Mouse (Mus musculus) cortical plate, adult 2 months (tissue): ENCODE measurements around the gene Cables2. TPM values are rescaled to one million over a fixed set of nuclear protein-coding genes. Genes with fewer than 3 reads are reported as not detected.
"Not testable (repeated sequence)": the region's sequence is repeated elsewhere in the genome, so short reads cannot be mapped to it uniquely, and the experiment has no call there.

Experiments used
- H3K27ac ChIP-seq: fragments of 200-500 bp; 2 replicates; pipeline ENCODE4 v1.5.1; 2012; ENCODE audit warnings: low read length, control low read depth, inconsistent platforms; ENCODE audit not compliant: insufficient read depth
- H3K4me1 ChIP-seq: fragments of 200-500 bp; 2 replicates; pipeline ENCODE4 v1.6.1; 2011; ENCODE audit warnings: low read length; ENCODE audit not compliant: control insufficient read depth, insufficient read depth
- H3K4me3 ChIP-seq: fragments of 200-500 bp; 2 replicates; pipeline ENCODE4 v1.5.1; 2011; ENCODE audit warnings: mild to moderate bottlenecking, low read length, control low read depth; ENCODE audit not compliant: insufficient read depth
- CTCF ChIP-seq: fragments of 200-500 bp; IDR thresholded peaks from 2 replicates; pipeline ENCODE4 v1.5.1; 2011; ENCODE audit warnings: mild to moderate bottlenecking, control low read depth, low read length; ENCODE audit not compliant: insufficient read depth; ENCODE audit errors: extremely low read depth
- POLR2A ChIP-seq: fragments of 200-500 bp; IDR thresholded peaks from 2 replicates; pipeline ENCODE4 v1.6.1; 2011; ENCODE audit warnings: mild to moderate bottlenecking, low read length, control low read depth; ENCODE audit not compliant: insufficient read depth; ENCODE audit errors: extremely low read depth
- polyA plus RNA-seq: library from polyadenylated mRNA; depleted of rRNA; stranded (reverse); fragments of >200 nt; gene quantifications from 2 replicates; pipeline ENCODE4 v1.2.3, GENCODE M21; 2012

Gene Cables2
- polyA plus RNA-seq, 1 experiment: 35.7 TPM

DNA sequence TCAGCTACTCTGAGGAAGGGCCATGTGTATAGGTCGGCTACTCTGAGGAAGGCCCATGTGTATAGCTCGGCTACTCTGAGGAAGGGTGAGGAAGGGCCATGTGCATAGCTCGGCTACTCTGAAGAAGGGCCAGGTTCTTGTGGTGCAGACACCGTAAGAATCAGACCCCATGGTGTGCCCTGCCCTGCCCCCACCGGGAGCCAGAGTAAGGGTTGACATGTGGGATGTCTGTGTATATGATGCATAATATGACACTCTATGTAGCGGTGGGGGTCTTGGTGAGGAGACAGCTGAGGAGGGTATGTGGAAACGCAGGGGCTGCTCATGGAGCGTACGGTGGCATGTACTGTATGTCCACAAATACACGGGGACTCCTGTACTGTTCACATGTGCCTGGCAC lies 4.0 kb downstream of the Cables2 start:
- no peak overlapping the region for H3K4me3 ChIP-seq
- H3K4me1 ChIP-seq: peaks cover 8% of the 10 kb centered on the region; the same call in 1 of the 2 replicates
- TF ChIP-seq POLR2A (no peak), CTCF (no peak)
- no peak overlapping the region for H3K27ac ChIP-seq

DNA sequence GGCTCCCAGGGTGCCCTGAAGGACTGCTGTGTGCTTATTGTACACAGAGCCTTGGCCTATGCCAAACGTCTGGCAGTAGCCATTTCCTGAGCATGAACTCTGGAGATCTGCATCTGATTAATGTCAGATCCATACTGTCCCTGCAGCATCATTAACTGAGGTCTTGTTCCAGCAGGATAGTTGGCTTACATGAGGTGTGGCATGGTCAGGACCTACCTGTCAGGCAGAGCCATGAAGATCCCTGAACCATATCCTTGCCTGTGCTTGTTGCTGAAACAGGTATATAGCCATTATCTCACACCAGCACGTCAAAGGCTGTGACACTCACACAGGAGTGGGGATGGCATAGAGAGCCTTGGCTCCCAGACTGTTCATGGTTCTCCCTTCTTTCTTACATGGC lies 5.3 kb downstream of the Cables2 start:
- Histone ChIP-seq H3K4me1 (peaks cover 8% of the 10 kb centered on the region; the same call in 1 of the 2 replicates), H3K4me3 (no peak overlapping the region), H3K27ac (no peak overlapping the region)
- TF ChIP-seq POLR2A: no peak
- TF ChIP-seq CTCF: no peak

DNA sequence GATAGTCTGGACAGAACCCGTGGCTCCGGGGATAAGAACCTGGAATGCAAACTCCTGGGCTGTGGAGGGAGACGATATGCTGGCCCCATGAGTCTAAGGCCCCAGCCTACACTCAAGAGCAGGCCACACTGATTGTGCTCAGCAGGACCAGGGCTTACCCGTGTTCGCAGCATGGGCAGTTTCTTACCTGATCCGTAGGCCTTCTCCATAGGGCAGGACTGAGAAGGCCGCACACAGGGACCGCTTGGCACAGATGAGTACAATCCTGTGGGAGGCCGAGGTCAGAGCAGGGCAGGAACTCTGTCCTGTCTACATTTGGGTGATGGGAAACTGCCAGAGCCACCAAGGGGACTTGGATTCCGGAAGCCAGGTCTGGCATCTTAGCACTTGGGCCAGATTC lies 10.4 kb downstream of the Cables2 start:
- peak overlapping the region; percentile 62 for H3K27ac ChIP-seq
- no peak overlapping the region for H3K4me3 ChIP-seq
- TF ChIP-seq POLR2A (no peak), CTCF (no peak)
- H3K4me1 ChIP-seq: peaks cover 2% of the 10 kb centered on the region; the same call in 1 of the 2 replicates

DNA sequence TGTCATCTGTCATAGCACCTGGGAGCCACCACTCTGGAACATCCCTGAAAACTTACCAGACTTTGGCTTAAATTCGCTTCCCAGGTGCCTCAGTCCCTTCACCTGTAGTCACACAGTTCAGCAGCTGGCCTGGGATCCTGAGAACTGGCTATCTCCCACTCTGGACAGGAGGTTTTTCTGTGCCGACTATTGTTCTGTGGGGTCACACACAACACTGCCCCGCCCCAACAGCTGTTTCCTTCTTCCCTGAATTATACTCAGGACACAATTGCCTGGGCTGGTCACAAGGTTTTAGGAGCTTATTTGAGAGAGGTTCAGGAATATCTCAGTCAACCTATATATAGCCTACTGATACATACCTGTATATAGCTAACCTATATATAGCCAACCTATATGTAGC lies 10.9 kb downstream of the Cables2 start:
- peak overlapping the region; percentile 62 for H3K27ac ChIP-seq
- H3K4me1 ChIP-seq: peaks cover 2% of the 10 kb centered on the region; the same call in 1 of the 2 replicates
- H3K4me3 ChIP-seq: no peak overlapping the region
- no peak for TF ChIP-seq CTCF

DNA sequence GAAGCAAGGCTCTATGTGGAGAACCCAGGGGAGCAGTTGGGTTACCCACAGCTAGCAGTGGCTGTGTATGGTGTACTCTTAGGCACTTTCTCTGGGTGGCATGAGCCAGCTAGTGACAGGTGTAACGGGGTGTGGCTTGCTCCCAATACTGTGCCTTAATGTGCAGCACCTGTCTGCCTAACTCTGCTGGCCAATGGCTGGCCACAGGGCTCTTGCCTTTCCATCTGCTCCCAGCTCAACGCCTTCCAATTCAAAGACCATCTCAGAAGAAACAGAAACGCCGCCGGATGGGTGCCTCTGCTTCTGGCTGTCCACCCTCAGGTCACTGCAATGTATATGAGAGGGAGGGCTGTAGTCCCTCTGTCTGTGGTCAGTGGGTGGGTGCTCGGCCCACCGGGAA lies 11.4 kb downstream of the Cables2 start:
- Histone ChIP-seq H3K27ac (peak overlapping the region; percentile 24), H3K4me3 (no peak overlapping the region), H3K4me1 (peaks cover 2% of the 10 kb centered on the region; the same call in 1 of the 2 replicates)
- TF ChIP-seq CTCF (no peak), POLR2A (no peak)

DNA sequence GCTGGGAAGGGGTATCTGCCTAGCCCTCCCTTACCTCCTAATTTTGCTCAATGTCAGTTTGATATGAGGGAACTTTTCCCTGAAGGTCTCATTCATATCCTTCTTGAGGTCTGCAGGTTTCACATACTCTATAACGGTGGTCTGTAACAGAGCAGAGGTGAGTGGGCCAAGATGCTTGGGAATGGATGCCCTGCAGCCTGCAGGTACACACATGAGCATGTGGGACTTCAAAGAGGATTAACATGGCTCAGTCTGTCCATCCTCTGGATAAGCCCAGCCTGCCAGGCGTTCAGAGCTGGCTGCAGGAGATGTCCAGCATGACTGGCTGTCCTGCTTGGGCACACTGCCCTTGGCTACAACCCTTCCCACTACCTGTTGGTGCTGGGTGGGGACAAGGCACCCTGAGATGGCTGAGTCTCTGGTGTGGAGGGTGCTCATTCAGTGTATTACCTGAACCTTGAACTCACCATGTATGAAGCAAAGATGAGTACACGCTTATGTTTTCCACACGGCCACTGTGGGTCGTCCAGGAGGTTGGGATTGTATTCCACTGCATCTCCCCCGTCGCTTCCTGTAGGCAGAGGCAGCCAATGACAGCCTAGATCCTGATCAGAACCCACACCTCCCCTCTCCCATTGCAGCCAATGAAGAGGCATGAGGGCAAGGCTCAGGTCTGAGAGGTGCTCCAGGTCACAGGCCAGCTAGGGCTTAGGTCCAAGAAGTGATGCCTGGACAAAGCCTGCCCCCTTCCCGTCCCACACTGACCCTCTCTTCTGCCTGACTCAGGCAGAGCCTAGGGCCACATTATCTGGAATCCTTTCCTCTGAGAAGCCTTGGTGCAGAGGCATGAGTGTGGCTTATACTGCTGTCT lies 12.5 kb downstream of the Cables2 start:
- Histone ChIP-seq H3K4me1 (no peaks in the 10 kb centered on the region; the same call in 1 of the 2 replicates), H3K4me3 (no peak overlapping the region), H3K27ac (no peak overlapping the region)
- TF ChIP-seq POLR2A (0 out of 2 replicates have a peak, but pooled peaks have one; percentile 21), CTCF (no peak)

DNA sequence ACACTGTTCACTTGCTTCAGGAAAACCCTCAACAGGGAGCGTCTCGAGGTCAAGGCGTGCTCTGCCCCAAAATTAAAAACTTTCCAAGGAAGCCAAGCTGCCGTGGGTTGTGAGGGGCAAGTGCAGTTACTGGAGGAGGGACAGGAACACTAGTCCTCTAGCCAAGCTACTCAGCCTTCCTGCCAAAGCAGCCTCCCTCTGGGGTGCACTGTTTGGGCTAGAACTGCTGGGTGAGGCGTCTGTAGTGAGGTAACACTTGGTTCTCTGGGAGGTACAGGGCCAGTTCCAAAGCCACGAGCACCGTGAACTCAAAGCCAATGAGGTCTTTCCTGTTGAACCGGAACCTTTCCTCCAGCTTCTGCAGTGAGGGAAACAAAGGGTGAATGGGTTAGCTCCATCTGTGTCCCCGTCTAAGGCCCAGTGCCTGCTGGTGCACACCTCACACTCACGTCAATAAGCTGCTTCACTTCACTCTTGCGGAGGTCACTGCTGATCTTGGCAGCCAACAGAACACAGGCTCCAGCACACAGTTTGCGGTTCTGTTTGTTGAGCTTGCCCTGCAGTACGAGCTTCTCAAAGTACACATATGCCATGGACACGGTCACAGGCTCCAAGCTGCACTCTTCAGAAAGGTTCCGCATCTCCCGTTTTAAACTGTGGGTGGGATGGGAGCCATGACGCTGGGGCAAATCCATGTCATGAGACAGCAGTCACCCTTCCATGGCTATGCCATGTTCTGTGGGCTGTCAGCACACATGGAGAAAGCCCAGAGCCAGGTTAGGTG lies 13.3 kb downstream of the Cables2 start:
- H3K27ac ChIP-seq, H3K4me3 ChIP-seq, H3K4me1 ChIP-seq: not testable (repeated sequence)

DNA sequence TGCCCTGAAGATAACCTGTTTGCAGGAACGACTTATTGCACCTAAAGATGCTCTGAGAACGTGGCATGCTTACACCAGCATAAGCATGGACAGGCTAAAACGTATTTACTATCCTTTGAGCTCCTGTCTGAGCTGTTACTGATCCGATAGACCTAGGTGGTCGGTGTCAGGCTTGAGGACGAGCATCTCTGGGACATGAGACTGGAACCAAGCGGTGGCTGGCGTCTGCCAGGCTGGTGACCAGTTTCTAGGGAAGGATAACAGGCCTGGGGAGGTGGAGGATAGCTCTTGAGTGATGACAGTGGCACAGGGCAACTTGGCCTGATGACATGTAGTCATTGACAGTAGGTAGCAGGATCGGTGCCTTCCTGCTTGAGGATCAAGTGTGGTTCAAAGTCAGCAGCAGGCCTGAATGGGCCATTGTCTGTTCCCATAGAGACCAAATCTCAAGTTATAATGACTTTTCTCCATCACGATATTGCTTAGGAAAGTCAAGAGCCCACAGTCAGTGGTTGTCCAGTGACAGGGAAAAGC lies 14.3 kb downstream of the Cables2 start:
- H3K27ac ChIP-seq, H3K4me1 ChIP-seq, H3K4me3 ChIP-seq: not testable (repeated sequence)

DNA sequence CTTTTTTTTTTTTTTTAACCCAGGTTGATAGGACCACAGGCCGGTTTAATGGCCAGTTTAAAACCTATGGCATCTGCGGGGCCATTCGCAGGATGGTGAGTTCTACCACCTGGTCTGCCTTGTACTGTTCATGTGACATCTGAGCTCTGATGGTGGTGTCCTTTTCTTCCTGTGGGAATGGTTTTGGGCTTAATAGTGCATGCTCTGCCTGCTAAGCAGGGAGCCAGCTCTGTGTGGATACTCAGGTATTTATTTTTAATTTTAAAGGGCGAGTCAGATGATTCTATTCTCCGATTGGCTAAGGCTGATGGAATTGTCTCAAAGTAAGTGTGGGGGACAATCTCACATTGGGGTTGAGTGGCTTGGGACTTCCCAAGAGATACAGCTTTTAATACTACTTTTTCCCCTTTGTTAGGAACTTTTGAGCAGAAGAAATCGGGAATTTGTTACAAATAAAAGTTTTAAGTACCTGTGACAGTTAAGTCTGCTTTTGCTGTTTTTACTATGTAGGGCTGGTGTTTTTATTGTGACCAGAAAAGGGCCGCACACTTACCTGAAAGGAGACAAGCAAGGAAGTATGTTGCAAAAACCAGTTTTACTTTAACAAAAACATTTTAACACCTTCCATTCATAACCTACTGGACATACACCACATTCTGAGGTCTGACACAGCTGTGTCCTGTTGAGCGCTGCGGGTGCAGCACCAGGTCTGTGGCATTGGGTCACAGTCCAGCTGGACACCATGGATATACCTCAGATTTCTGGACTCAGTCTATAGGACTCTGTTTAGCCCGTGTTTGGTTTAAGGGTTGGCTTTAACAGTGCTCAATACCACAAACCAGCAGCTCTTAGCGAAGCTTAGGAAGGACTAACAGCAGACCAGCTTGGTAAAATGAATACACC lies 15.1 kb downstream of the Cables2 start:
- TF ChIP-seq POLR2A (no peak), CTCF (no peak)
- Histone ChIP-seq H3K4me1 (no peaks in the 10 kb centered on the region; the same call in 1 of the 2 replicates), H3K27ac (no peak overlapping the region), H3K4me3 (peak overlapping the region; percentile 71)
